Mouse (Mus musculus) common myeloid progenitor, adult 5-6 weeks (primary cell): ENCODE measurements around the gene Cyp8b1. TPM values are rescaled to one million over a fixed set of nuclear protein-coding genes. Genes with fewer than 3 reads are reported as not detected.
A peak's percentile ranks its signal among the peaks of the same experiment; 100 is the strongest.

Source experiments
- ATAC-seq: replicated peaks from 2 replicates; pipeline ENCODE4 v1.8.0; 2016; ENCODE audit warnings: low read depth, mild to moderate bottlenecking, moderate TSS enrichment, inconsistent platforms; ENCODE audit not compliant: poor library complexity, severe bottlenecking
- total RNA-seq: library from RNA; stranded (forward); fragments of 200-1000, 187-1606 nt; gene quantifications from 2 replicates; pipeline ENCODE4 v1.2.3, GENCODE M21; 2017

Cyp8b1 gene
- total RNA-seq, 1 experiment from 2014 or later = not detected

DNA sequence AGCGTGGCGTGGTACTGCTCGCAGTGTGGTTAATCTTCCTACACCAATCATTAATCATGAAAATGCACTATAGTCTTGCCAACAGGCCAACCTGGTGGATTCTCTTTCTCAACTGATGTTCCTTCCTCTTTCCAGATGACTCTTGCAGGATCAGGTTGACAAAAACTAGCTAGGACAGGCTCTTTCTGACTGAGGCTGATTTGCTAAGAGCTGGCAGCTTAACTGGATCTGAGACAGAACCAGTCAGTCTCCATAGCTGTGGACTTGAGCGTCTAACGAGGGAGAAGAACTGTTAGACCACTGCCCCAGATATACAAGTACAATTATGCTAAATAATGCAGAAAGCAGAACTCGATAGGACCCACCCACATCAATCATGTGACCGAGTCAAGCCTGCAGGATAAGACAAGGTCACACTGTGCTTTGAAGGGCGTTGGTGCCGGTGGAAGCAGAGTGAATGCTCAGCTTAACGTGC lies 3.0 kb upstream of the Cyp8b1 start:
- peak; percentile 84 for ATAC-seq

DNA sequence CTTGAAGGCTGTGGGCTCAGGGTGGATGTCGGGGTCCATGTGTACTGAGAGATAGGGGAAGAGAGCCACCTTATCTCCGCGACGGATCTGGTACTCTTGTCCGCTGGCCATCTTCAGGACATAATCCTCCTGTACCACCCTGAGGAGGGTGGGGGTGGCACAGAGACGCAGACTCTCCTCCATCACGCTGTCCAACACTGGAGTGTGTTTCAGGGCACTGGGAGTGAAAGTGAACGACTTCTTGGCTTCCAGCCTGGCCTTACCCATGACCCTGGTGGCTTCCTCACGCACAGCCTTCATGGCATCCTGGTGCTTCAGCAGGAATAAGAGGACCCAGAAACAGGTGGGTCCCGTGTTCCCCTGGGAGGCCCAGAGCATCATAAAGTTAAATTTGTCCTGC lies 1.0 kb downstream of the Cyp8b1 start:
- no peak for ATAC-seq

DNA sequence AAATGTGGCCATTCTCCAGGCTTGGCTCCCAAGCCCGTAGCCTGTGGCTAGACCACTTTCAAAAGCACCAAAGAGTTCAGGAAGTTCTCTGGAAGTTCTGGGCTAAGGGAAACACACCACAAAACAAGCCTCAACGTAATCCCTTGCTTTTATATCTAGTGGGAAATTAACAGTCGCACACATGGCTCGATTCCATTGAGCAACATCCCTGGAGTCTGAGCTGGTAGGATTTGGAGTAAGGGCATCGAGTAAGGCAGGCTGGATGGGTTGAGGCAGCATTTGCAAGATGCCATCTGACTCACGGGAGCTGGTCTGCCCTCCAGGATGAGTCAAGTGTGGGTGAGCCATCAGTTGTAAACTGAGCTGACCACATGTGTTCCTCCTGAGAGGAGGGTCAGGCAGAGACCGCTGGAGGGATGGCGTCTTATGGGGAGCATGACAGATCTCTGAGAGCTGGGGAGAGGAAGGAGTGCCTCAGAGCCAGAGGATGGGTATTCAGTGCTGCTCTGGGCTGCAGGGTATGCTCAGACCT lies 1.8 kb downstream of the Cyp8b1 start:
- no peak for ATAC-seq

DNA sequence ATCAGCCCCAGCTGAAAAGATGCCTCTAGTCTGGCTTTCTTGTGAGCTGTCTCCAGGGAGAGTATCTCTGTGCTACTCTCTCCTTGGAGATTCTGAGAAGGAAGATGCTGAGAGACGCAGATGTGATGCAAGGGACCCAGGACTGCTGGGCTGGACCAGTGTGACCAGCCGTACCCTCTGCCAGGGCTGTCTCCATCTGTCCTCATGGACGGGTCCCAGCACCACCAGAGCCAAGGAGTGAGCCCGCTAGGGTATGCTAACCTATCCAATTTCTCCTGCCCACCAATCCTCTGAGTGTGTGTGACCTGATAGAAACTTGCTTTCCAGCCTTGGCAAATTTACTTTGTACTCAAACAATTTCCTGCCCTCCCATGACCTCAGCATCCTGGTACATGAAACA lies 3.3 kb downstream of the Cyp8b1 start:
- ATAC-seq = no peak

DNA sequence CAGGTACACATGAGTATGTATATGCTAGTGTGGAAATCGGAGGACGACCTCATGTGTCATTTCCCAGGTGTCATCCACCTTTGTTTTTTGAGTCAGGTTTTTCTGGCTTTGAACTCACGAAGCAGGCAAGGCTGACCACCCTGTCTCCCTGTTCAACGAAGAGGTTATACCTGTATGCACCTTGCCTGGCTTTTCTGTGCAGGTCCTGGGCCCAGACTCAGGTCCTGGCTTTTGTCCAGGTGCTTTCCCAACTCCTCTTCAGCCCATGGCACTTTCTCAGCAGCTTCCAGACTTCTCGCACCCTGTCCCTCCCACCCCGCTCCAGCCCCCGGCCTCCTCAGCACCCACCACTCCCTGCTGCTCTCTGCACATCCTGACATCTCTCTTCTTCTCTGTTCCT lies 4.9 kb downstream of the Cyp8b1 start:
- ATAC-seq = no peak

DNA sequence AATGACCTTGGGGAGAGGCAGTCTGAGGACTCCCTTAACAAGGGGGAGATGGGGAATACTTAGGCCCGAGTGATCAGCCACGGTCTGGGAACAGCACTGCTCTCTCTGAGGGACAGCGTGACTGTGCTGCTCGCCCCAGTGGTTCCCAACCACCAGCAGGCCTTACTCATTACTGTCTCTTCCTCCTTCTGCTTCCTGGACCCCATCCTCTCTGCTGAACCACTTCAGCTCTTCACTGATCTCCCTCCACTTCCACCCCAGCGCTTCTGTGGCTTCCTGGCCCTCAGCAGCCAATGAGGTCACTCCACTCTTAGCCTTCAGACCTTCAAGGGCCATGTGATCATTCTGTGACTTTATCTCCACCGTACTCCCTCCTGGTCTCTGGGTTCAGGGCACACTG lies 6.5 kb downstream of the Cyp8b1 start:
- ATAC-seq = peak; percentile 90

DNA sequence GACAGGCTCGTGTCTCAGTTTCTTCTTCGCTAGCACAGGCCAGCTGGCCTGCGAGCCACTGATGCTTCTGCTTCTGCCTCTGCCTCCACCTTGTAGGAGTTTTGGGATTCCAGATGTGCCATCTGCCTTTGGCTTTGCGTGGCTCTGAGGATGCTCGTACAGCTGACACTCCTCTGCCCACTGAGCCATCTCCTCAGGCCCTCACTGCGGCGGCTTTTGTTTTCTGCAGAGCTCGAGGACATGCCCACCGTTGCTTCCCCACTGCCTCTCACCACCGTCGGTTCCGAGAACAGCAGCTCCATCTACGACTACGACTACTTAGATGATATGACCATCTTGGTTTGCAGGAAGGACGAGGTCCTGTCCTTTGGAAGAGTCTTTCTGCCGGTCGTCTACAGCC lies 7.8 kb downstream of the Cyp8b1 start:
- ATAC-seq = no peak

DNA sequence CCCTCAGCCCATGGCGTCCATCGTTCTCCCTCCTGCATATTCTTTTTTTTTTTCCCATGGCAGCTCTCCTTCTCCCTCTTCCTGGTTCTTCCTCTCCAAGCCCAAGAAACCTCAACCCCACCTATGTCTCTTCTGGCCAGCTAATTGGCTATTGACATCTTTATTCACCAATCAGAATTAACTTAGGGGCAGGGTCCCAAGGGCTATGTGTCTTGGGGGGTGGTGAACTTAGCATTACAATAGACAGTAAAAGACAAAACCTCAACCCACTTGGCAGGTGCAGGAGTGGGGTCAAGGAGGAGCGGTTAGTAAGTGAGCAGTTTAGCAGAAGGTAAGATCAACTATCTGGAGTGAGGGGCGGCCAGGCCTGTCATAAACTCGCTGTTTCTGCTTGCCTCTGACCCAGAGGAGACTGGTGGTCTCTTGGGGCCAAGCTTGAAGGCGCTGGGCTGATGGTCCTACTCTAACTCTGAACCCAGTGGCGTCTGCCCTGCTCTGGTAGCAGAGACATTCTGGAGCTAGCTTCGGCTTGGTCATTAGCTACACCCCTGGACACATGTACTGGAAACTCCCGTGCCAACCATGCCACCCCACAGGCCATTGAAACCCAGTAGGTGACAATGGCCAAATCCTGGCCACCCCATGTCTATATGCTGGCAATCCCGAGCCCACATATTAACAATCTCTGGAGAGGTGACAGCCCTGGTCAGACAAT lies 8.6 kb downstream of the Cyp8b1 start:
- no peak for ATAC-seq

DNA sequence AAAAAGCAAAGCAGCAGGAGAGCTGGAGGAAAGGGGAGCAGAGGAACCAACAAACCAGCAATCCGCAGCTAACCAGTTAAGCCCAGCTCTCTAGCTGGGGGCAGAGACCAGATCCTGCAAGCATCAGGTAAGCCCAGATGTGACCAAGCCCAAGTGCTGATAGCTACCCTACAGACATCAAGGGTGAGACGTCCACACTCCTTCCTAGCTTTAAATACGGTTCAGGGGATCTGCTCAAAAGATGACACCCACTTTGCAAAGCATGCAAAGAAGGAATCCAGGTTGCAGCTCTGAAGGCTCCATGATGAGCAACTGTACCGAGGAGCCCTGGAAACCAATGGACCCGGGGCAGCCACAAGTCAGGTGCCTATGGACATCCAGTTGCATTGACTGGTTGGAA lies 9.6 kb downstream of the Cyp8b1 start:
- ATAC-seq = no peak

DNA sequence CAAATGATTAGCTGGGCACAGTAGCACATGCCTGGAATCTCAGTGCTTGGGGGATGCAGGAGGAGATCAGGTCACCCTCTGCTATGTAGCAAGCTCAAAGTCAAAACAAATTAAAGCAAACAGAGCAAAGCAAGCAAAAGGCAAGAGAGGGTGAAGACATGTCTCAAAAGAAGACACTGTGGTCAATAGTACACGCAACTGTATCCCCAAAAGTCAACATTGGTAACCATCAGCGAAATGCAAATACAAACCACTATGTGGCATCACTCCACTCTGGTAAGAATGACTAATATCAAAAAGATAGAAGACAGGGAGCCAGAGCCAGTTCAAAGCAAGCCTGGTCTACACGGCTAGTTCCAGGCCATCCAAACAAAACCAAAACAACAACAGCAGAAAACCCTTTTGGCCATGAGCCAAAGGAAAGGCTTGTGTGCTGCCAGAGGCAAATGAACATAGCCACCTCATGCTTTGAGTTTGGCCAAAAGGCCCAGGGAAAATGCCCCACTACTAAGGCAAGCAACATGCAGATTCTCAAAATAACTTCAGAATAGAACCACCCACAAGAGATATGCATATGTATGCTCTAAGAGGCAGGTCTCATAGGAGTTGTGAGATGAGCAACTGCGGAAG lies 10.4 kb downstream of the Cyp8b1 start:
- ATAC-seq = no peak

DNA sequence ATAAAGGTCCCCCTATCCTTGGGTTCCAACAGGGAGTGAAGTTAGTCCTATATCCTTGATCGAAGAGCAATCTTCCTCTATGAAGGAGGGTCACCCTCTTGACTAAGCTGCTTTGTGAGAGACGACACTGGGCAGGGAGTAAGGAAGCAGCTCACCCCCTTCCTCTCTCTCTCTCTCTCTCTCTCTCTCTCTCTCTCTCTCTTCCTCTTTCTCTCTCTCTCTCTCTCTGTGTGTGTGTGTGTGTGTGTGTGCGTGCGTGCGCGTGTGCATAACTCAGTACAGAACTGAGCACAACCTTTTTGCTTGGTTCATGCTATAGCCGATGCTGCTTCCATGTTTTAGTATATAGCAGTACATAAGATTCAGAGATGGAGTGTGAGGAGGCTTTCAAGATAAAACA lies 11.2 kb downstream of the Cyp8b1 start:
- peak; percentile 6; the same call in 1 of the 2 replicates for ATAC-seq

DNA sequence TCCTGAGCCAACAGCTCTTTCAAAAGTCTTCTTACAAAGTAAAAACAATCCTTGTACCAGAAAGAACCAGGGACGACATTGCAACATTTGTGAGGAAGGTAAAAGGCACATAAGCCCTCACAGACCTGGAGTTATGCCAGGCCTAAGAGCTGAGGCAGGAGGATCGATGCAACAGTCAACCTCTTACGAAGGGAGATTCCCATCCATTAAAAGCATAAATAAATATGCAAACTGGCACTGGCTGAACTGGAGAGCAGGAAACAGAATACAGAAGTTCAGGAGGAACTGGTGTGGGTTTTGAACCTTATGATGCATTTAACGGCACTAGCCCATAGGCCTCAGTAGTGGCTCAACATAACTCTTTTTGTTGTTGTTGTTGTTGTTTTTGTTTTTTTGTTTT lies 11.8 kb downstream of the Cyp8b1 start:
- ATAC-seq = no peak

DNA sequence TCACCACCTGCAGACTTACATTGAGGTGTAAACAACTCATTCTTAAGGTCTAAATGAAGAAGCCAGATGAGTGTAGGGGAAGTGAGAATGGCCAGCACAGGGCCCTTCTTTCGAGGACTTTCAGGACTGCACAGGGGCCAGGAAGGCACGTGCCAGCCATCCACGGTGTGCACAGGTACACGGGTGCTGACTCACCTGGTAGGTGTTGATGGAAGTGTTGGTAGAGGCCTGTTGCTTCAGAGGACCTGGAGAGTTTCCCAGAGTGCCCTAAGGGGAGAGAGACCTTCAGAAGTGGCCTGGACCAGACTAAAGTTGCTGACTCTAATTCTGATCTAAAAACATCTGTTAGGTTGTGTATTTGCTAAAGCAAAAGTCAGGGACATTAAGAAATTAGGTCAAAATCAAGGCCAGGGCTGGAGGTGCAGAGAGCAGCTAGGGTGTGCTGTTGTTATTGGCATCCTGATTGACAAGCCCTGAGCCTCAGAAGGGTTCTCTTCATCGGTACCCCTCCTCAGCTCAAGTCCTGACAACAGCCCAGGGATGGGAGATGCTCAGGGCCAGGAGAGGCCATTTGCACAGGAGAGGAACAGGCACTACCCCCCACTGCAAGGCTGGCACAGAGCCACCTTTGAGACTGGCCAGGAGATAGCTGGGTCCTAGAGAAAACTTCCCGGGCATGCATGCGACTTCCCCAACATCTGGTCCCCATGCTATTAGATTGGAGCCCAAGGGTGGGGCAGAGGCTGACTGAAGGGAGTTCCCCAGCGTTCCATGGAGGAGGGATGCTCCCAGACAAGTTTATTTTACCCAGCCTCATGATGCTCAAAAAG lies 12.4 kb downstream of the Cyp8b1 start:
- ATAC-seq = no peak

DNA sequence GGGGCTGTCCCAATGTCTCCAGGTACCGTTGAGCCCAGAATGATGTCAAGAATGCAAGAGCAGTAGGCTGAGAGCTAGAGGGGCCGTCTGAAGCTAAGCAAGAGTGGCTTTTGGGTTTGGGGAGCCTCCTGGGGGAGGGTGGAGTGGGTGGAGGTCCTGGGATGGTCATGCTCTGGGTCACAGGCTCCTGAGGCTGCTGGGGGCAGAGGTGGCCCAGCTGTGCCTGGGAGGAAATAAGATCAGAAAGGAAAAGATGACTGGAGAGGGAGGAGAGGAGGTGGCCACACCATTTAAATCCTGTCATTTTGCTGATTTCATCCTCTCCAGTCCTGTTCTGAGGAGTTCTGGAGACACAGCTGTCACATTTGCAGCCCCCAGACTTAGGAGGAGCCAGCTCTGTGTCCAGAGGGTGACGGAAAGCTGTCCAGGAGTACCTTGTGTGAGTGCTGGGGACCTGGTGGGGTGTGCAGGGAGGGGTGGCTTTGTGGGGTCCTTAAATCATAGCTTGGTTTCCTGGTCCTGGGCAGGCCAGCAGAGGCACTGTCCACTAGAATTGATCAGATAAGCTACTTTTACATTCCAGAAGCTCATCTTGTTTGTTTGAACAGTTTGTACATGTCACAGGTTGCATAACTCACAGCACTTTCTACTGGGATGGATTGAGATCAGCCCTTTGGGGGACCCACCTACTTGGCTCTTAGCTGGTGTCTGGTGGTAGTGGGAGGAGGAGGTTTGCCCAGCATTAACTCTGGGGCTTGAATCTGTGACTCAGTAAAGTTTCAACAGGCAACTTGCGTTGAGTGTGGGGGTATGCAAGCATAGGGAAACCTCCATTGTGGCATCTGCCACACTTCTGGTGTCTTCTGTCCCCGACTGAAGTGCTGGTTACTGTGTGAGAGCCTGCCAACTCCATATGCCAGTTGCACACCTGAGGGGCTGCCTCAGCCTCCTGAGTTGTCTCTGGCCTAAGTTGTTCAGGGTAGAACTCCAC lies 14.1 kb downstream of the Cyp8b1 start:
- no peak for ATAC-seq

DNA sequence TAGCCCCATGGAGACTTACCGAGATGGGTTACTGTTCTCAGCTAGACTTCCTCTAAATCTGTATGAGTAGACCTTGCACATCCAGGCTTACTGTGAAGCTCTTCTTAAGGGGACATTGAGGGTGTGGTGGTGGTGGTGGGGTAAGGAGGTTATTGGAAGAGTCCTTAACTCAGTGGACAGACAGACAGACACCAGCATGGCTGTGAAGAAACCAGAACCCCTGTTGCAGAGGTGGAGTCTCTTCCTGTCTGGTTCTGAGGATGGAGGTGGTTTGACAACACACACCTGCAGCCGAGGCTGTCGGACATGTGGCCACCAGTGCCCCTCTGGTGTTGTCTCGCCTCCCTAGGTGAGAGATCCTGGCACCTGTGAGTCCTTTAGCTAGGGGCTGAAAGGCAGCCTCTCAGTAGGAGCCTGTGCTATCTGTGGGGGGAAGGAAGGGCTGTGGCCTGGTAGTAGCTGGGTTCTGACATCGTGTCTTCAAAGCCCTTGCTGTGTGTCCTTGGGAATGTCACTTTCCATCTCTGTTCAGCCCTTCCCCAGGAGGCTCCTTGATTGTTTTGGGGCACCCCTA lies 15.7 kb downstream of the Cyp8b1 start:
- no peak for ATAC-seq

DNA sequence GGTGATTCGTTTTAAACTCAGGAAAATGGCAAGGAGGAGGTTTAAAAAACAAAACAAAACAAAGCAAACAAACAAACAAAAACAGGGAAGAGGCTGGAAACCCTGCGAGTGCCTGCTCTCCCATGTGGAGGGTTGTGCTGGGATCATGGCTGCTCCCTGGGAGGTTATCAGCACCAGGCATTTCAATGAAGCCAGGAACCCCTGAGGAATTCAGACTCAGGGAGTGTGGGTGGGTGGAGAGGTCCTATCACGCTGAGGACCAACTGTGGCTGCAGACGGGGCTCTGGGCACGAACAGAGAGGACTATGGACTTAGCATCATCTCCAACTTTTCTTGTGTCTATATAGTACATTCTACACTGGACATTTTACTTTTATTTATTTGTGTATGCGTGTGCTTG lies 16.8 kb downstream of the Cyp8b1 start:
- no peak for ATAC-seq

DNA sequence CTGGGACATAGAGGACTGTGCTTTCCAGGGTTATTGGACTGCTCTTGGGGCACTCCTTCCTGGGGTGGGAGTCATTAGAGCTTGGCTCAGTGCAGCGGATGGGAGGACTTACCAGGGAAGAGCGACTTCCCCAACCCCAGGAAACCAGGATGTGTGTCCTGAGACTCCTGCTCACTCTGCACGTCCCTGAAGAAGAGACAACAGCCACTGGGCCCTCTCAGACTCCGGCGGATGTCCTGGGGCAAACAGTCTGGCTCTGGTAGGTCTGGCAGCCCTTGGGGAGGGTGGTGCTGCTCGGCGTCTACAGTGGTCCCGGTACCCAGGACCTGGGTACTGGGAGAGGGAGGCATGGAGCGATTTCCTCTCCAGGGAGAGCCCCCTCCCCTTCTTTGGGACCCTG lies 17.9 kb downstream of the Cyp8b1 start, which contains the start of gene Ackr2:
Gene Ackr2 (plus strand): TSS at position 111 of the 400 bp plus-strand sequence.
- no peak for ATAC-seq

DNA sequence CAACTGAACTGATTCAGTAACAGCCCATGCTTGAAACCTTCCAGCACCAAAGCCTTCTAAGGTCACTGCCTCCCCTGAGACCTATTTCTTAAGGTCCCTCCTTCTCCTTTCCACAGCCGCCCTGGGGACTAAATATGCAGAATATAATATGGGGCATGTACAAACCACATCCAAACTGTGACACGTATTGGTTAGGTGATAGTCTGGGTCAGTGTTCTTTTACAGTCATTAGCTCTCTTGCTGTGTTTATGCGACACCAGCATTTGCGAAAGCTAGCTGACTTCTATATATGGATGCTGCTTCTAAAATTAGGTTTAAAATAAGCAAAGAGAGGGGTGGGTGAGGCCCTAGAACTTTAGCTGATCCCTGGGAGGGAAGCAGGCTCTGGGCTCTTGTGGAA lies 19.3 kb downstream of the Cyp8b1 start:
- ATAC-seq = no peak

DNA sequence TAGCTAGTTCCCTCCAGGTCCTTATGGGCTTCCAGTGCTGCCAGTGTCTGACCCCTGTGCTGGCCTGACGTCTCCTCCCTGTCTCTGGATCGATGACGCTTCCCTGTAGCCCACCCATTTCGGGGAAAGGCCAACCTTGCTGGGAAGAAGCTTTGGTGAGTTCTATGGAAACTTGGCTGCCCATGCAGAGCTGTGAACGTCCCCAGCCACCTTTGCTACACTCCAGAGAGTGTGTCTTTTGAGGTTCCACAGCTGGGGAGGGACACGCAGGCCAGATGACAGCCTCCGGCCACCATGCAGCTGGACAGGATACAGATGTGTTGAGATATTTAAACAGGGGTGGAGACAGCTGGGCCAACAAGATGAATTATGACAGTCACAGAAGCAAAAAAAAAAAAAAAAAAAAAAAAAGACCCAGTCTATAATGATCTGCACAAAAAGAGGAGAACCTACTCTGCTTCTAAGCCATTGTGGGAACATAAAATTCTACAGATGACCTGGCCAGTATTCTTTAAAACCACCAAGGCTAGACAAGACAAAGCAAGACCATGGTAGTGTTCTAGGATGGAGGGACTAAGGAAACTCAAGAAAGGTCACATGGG lies 20.6 kb downstream of the Cyp8b1 start:
- no peak for ATAC-seq
